Mouse (Mus musculus) large intestine, adult 2 months (tissue): ENCODE measurements at regions not wholly inside any gene's neighbourhood (a gene's known extent, or its start where the extent isn't known, plus 50 kb on each side); places are given as distances from the start of the nearest gene placed in this dataset.

ENCODE experiments used
- DNase-seq: peaks from one replicate; pipeline ENCODE4 v3.0.0-alpha.2; 2012; ENCODE audit warnings: low read depth, low spot score
- WGBS: fragments of 180-500 bp; shearing (Covaris S2); methylation state at CpG from one replicate; pipeline ENCODE4 v1.1.7; 2018; 5-methylcytosine and 5-hydroxymethylcytosine counted together

GRCm38 (mm10) chr1:143888065-143888464 is 111.0 kb downstream of the Uchl5 start:
- peak; percentile 56 for DNase-seq
- 31% methylated on average over 5 of the region's 5 CpGs for WGBS

- whole genome bisulfite sequencing, result 76% methylated on average over 1 of the region's 1 CpGs
- DNase-seq, result no peak
Measured at GRCm38 (mm10) chr1:143886014-143886413, 108.9 kb downstream of the Uchl5 start.

GRCm38 (mm10) chr1:143881192-143881591 is 104.1 kb downstream of the Uchl5 start:
- no peak for DNase-seq
- WGBS, result 40% methylated on average over 6 of the region's 6 CpGs

- WGBS, result 95% methylated on average over 5 of the region's 5 CpGs
- DNase-seq, result no peak
Measured at GRCm38 (mm10) chr1:143879622-143880021, 102.5 kb downstream of the Uchl5 start.

GRCm38 (mm10) chr1:143878266-143878665 is 101.2 kb downstream of the Uchl5 start:
- no peak for DNase-seq
- WGBS, result 32% methylated on average over 2 of the region's 2 CpGs

- DNase-seq, result no peak
- 78% methylated on average over 10 of the region's 10 CpGs for WGBS
Measured at GRCm38 (mm10) chr1:143860319-143860718, 83.2 kb downstream of the Uchl5 start.

GRCm38 (mm10) chr1:143858532-143858931 is 81.5 kb downstream of the Uchl5 start:
- DNase-seq, result no peak
